Mouse (Mus musculus): Measurements from ENCODE around the gene Bnc2.

The Bnc2 gene

GRCm38 (mm10) chr4:84675171-84675973, at the start of gene Bnc2:
Gene Bnc2 (minus strand): TSS chr4:84675275.
- no peak for DNase-seq (ENCODE audit: low spot score in 2 of 2)

GRCm38 (mm10) chr4:84707961-84708360, 32.9 kb upstream of the Bnc2 start:
- DNase-seq (ENCODE audit: low spot score in 2 of 2), result no peak

GRCm38 (mm10) chr4:84685521-84686366, 10.7 kb upstream of the Bnc2 start:
- DNase-seq (ENCODE audit: low spot score in 2 of 2), result no peak

GRCm38 (mm10) chr4:84685009-84685408, 9.9 kb upstream of the Bnc2 start:
- DNase-seq (ENCODE audit: low spot score in 2 of 2), result no peak

- no peak for DNase-seq (ENCODE audit: low spot score in 2 of 2)
These were observed 870 bp upstream of the Bnc2 start for GRCm38 (mm10) chr4:84675974-84676315.

- DNase-seq (ENCODE audit: low spot score in 2 of 2), result no peak
These were observed 531 bp downstream of the Bnc2 start for GRCm38 (mm10) chr4:84674318-84675170.

GRCm38 (mm10) chr4:84673681-84674307, 1.3 kb downstream of the Bnc2 start:
- DNase-seq (ENCODE audit: low spot score in 2 of 2), result no peak

- no peak for DNase-seq (ENCODE audit: low spot score in 2 of 2)
These were observed 2.8 kb downstream of the Bnc2 start for GRCm38 (mm10) chr4:84672181-84672791.

- no peak for DNase-seq (ENCODE audit: low spot score in 2 of 2)
These were observed 4.1 kb downstream of the Bnc2 start for GRCm38 (mm10) chr4:84670996-84671395.

- no peak for DNase-seq (ENCODE audit: low spot score in 2 of 2)
These were observed 5.4 kb downstream of the Bnc2 start for GRCm38 (mm10) chr4:84669650-84670049.

GRCm38 (mm10) chr4:84668949-84669605, 6.0 kb downstream of the Bnc2 start:
- DNase-seq (ENCODE audit: low spot score in 2 of 2), result no peak

GRCm38 (mm10) chr4:84668226-84668625, 6.8 kb downstream of the Bnc2 start:
- no peak for DNase-seq (ENCODE audit: low spot score in 2 of 2)

GRCm38 (mm10) chr4:84662228-84663065, 12.6 kb downstream of the Bnc2 start:
- no peak for DNase-seq (ENCODE audit: low spot score in 2 of 2)

GRCm38 (mm10) chr4:84661341-84661740, 13.7 kb downstream of the Bnc2 start:
- DNase-seq (ENCODE audit: low spot score in 2 of 2), result no peak

- no peak for DNase-seq (ENCODE audit: low spot score in 2 of 2)
These were observed 23.3 kb downstream of the Bnc2 start for GRCm38 (mm10) chr4:84651786-84652185.

- no peak for DNase-seq (ENCODE audit: low spot score in 2 of 2)
These were observed 28.5 kb downstream of the Bnc2 start for GRCm38 (mm10) chr4:84646576-84646975.

- no peak for DNase-seq (ENCODE audit: low spot score in 2 of 2)
These were observed 35.9 kb downstream of the Bnc2 start for GRCm38 (mm10) chr4:84639166-84639565.

GRCm38 (mm10) chr4:84637641-84638040, 37.4 kb downstream of the Bnc2 start:
- DNase-seq (ENCODE audit: low spot score in 2 of 2), result no peak

GRCm38 (mm10) chr4:84634751-84635150, 40.3 kb downstream of the Bnc2 start:
- no peak for DNase-seq (ENCODE audit: low spot score in 2 of 2)

GRCm38 (mm10) chr4:84633991-84634390, 41.1 kb downstream of the Bnc2 start:
- DNase-seq (ENCODE audit: low spot score in 2 of 2), result no peak
